Mouse (Mus musculus) neutrophil, adult 5-6 weeks (primary cell): Measurements from ENCODE around the gene Psmb3. TPM values are rescaled to one million over a fixed set of nuclear protein-coding genes. Genes with fewer than 3 reads are reported as not detected.
"Not testable (repeated sequence)": the region's sequence is repeated elsewhere in the genome, so short reads cannot be mapped to it uniquely, and the experiment has no call there.

ENCODE experiments used
- ATAC-seq: fragments of 151-379, 151-347 bp; 2 replicates; pipeline ENCODE4 v1.8.0; 2017; ENCODE audit warnings: mild to moderate bottlenecking, moderate TSS enrichment; ENCODE audit not compliant: insufficient number of reproducible peaks, poor library complexity, low FRiP score, severe bottlenecking; ENCODE audit errors: extremely low read depth
- total RNA-seq: library from RNA; stranded (forward); fragments of 200-1000 nt; gene quantifications from 2 replicates; pipeline ENCODE4 v1.2.3, GENCODE M21; 2017

The Psmb3 gene
- total RNA-seq = 89.0 and 97.7 TPM in 2 replicates

GRCm38 (mm10) chr11:97703039-97703826 is at the start of gene Psmb3:
Gene Psmb3 (plus strand): TSS chr11:97703399.
- peak; percentile 87 for ATAC-seq

GRCm38 (mm10) chr11:97654210-97654609 is 49.0 kb upstream of the Psmb3 start:
- ATAC-seq = no peak

DNA sequence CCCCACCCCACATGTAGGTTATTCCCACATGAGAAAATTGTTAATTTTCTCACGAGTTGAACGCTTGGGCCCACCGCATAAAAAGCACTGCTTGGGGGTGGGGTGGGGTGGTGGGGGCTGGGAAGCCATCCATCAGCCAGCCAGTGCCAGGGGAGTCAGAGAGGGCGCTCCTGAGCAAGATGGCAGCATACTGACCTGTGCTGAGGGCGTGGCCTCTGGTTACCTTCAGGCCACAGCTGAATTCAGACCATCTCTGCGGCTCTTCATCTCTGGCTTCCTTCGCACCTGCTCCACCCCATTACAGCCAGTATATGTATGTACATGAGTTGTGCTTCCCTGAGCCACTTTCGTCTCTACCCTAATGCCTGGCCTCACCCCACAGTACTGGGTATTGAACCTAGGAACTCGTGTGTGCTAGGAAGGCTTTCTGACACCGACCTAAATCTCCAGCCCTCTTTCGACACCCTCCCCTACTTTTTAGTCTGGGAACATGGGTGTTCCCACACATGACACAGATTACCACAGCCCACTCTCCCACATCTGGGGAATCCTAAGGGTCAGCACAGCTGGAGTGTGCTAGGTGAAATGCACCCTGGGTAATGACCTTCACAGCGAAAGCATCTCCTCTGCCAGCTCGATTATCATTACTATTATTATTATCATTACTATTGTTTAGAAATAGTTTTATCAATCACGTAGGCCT is 46.8 kb upstream of the Psmb3 start:
- ATAC-seq = no peak

DNA sequence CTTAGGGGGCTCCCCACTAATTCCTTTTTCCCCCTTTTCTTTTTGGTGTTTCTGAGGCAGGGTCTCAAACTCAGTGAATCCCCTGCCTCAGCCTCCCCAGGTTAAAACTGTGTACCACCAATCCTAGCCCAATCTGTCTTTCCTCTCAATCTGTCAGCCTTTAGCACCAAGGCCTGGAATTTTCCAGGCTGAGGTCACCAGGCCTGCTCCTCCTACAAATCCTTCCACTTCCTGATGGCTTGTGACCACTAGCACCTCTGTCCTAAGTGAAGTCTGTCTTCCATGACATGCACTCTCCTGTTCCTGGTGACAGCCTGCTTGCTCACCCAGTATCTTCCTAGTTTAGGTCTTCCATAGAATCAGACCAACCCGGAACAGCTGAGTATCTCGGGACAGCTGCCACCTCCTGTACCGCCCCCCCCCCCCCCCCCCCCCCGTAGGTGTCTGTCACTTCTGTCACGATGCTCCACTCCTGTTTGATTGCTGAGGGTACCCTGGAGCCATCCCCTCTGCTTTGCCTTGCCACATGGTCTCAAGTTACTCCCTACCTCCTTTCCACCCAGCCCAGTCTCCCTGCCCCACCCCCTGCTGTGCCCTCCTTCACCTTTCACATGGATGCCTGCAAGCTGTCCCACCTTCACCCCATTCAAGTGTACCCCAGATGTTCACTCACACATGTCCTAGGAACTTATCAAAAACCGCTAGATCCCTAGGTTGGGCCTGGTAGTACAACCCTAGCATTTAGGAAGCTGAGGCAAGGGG is 45.8 kb upstream of the Psmb3 start:
- ATAC-seq = no peak

GRCm38 (mm10) chr11:97657967-97658366 is 45.2 kb upstream of the Psmb3 start:
- not testable (repeated sequence) for ATAC-seq

DNA sequence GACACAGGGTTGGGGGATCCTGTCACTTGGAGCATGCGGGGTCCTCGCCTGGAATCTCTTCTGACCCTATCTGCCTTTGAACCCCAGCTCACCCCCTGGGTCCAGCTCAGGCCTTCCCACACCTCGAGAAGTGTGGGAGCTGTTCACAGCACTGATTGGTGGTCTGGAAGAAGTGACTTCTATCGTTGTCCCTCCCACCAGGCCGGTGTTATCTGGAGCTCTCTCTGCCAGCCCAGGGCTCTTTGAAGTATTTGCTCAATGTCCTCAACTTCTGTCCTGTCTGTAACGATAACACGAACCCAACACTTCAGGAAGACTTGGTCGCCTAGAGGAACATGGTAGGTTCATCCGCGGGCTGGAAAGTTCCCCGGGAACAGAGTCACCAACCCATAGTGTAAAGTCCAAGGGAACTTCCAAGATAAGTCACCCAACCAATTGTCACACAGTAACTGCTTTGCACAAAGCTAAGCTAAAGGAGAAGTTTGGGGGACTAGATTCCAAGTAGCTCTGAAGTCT is 44.4 kb upstream of the Psmb3 start:
- no peak for ATAC-seq

DNA sequence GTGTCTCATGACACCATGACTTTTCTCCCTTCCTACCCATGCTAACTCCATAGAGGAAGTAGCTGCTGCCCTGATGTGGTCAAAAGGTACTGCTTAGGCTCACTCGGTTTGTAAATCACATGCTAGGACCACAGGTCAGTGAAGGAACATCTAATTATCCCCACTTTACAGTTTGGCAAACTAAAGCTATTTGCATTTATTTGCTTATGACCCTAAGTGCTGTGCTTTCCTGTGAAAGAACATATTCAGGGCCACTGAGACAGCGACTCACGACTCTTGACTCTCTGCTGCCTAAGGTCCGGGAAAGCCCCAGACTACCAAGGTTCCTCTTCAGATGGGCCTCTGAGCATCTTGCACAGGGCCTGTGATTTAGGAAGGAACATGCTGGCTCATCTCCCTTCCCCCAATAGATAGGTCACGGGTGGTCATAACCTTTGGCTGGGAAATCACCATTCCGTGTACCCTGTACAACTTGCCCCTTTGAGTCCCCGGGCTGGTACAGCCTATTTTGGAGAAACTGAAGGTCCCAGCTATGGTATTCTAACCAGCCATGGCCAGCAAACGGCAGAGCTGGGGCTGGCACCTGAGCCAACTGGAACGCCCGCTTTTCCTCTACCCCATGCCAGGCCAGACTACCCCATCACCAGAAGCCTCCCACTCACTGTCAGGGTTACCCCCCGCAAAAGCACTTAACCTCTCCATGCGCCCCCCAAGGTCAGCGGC is 43.8 kb upstream of the Psmb3 start:
- peak; percentile 70 for ATAC-seq

DNA sequence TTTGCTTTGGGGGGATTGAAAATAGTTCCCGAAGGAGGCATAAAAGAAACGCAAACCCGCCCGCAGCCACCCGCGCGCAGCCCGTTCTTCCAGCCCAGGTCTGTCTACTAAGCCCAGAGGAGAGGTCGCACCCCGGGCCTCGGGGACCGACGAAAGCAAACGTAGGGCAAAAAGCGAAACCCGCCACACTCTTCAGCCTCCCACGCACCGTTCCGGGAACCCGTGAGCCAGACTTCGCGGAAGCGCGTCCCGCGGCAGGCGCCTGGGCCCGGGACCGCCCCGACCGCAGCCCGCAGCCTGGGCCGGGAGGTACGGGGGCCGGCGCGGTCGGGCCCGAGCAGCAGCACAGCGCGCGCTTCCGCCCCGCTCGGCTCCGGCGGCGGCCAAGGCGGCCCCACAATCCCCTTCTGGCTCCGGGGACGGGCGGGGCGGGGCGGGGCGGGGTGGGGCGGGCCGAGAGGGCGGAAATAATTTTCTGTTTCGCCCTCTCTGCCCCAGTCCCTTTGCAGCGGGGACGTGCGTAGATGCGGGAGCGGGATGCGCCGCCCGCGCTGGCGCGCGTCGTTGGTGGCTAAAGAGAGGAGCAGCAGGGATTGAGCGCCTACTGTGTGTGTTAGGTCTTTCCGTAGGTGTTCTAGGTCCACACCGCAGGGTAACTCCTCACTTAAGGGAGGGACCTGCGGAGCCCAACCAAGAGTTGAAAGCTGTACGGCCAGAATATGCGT is 43.0 kb upstream of the Psmb3 start:
- peak; percentile 21; the same call in 1 of the 2 replicates for ATAC-seq

- ATAC-seq = no peak
These were observed 42.2 kb upstream of the Psmb3 start for GRCm38 (mm10) chr11:97660734-97661647.

- ATAC-seq = no peak
These were observed 41.5 kb upstream of the Psmb3 start for GRCm38 (mm10) chr11:97661648-97662133.

- ATAC-seq = peak; percentile 13; the same call in 1 of the 2 replicates
These were observed 40.8 kb upstream of the Psmb3 start for GRCm38 (mm10) chr11:97662207-97662892.

GRCm38 (mm10) chr11:97662893-97663527 is 40.2 kb upstream of the Psmb3 start, which contains the start of gene Mllt6:
Gene Mllt6 (plus strand): TSS chr11:97663414.
- ATAC-seq = no peak

DNA sequence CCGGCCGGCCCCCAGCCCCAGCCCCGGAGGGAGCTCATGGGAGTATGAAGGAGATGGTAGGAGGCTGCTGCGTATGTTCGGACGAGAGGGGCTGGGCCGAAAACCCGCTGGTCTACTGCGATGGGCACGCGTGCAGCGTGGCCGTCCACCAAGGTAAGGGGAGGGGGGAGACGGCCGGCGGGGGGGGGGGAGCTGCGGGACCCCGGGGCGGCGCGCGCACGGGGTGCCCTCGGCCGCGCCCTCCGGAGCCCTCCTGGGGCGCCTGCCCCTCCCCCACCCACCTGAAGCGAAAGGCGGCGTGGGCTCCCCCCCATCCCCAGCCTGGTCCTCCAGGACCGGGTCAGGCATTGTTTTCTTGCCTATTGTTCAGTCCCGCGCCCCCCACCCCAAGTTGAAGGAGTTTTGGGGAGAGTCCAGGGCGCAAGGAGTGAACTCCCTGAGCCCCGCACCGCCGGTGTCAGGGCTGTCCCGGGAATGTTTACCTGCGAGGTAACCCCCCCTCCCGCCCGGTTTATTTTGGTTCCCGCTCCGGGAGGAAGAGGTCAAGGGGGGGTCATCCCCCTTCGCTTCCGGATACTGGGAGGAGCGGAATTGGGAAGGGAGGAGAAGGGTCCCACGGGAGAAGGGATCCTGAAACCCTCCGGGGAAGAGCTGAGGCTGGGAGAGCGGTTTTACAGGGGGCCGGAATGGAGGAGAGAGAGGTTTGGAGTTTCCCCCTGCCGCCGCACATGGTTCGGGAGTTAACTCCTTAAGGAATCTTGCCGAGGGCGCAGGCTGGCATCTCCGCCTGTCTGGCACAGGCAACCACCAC is 39.5 kb upstream of the Psmb3 start:
- ATAC-seq = no peak

DNA sequence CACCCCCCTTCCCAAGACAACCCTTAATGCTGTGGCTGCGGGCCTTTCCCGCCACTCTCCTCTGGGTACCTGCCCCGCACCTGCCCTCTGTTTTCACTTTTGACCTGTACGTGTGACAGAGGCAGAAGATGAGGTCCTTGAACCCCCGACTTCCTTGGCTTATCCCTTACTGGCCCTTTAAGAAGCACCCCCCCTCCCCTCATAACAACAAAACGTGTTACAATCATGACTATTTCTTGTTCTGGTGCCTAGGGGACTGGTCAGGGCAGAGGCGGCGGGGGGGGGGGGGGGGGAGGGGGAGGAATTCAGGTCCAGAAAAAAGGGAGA is 38.9 kb upstream of the Psmb3 start:
- no peak for ATAC-seq

DNA sequence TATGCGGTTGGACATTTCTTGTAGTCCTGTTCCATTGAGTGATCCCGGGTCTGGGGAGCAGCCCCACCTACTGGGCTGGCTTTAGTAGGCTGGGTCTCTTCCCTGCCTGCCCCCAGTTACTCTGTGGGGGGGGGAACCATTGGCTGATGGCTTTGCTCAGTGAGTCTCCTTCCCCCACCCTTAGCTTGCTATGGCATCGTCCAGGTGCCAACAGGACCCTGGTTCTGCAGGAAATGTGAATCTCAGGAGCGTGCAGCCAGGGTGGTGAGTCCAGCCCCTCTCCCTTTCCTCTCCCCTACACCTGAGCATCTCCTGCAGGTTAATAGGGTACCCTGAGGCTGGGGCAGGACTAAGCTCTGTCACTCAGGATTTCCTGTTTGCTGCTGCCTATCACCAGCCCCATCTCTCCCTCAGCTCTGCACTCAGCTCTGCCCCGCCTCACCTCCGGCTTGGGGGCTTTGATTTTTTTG is 38.4 kb upstream of the Psmb3 start:
- no peak for ATAC-seq
